Mouse (Mus musculus): Measurements from ENCODE around the gene Cdc42ep3. TPM values are rescaled to one million over a fixed set of nuclear protein-coding genes. Genes with fewer than 3 reads are reported as not detected.

Gene Cdc42ep3
- total RNA-seq, 4 experiments from 2014 or later = 9.0 to 16.0 (median 11.8) TPM

GRCm38 (mm10) chr17:79285030-79285601, 69.8 kb downstream of the Cdc42ep3 start:
- DNase-seq = no peak
